Mouse (Mus musculus) G1E-ER4 (cell line): Measurements from ENCODE around the gene Ikzf3. TPM values are rescaled to one million over a fixed set of nuclear protein-coding genes. Genes with fewer than 3 reads are reported as not detected.

Experiments used
- GATA1 ChIP-seq: IDR thresholded peaks from one replicate; pipeline ENCODE4 v1.8.0; 2012; ENCODE audit warnings: low read length, inconsistent platforms
- polyA plus RNA-seq: library from polyadenylated mRNA; stranded (reverse); fragments of >175 nt; gene quantifications from 2 replicates; pipeline ENCODE4 v1.2.3, GENCODE M21; 2012

Gene Ikzf3
- polyA plus RNA-seq, 1 experiment, result not detected

GRCm38 (mm10) chr11:98497388-98498288 is 48.2 kb downstream of the Ikzf3 start:
- no peak for TF ChIP-seq GATA1

- no peak for TF ChIP-seq GATA1
These were observed 50.6 kb downstream of the Ikzf3 start for GRCm38 (mm10) chr11:98495176-98495719.

GRCm38 (mm10) chr11:98493394-98493793 is 52.4 kb downstream of the Ikzf3 start:
- TF ChIP-seq GATA1, result no peak

DNA sequence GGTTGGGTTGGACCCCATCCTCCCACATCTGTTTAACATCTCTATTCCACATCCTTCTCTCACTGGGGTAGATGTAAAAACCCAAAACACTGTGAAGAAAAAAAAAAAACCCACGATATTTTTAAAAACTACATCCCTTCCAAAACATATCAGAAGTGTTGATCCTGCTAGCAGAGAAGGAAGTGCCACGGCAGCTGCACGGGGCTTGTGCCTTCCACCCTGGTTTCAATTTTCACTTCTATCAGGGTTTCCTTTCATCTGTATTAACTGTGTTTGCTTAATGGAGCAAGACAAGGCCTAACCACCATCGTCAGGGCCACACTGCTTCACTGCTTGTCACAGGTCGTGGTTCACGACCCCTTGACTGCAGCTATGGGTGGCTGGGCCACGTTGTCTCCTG is 52.9 kb downstream of the Ikzf3 start:
- TF ChIP-seq GATA1, result no peak

- no peak for TF ChIP-seq GATA1
These were observed 54.3 kb downstream of the Ikzf3 start for GRCm38 (mm10) chr11:98491571-98491970.

DNA sequence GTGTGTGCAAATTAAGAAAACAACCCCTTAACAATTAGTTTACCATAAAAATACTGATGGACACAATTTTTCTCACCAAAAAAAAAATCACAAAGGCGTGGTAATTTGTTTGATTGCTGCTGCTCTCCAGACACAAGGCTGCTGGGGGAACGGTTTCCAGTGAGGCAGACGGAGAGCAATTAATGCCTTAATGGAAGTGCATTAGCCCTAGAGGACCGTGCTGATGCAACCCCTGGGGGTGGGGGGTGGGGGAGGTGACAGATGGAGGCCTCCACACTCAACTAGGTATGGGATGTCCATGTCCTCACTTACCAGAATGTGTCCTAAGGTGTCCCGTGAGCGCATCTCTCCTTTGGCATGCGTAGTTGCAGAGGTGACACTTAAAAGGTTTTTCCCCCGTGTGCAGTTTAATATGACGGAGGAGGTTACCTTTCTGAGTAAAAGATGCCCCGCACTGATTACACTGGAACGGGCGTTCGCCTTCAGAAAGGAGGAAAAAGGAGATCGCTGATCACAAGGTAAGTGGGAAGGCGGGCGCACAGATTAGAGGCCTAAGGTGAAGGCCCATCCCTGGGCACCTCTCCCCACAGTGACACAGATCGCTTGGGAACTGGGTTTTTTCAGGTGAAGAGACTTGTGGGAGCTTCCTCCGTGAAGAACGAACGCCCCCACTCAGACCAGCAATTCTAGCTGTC is 57.1 kb downstream of the Ikzf3 start:
- TF ChIP-seq GATA1, result no peak

DNA sequence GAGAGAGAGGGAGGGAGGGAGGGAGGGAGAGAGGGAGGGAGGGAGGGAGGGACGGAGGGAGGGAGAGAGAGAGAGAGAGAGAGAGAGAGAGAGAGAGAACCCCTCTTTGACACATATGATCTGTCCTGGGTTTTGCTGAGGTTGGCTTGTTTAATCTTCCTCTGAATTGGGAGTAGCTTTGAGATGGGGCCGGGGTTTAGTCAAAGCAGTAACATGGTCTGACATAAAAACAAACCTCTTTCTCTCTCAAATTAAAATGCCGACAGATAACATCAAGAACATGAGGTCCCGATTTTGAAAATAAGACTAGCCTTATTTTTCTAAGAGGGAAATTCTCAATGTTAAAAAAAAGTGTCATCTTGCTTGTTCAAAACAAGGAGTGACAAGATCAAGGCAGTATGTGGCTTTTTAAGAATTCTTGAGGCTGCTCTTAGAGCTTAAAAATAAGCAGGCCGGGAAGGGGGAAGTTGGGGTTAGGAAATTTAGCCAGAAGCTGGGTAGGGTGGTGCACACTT is 58.2 kb downstream of the Ikzf3 start:
- no peak for TF ChIP-seq GATA1

DNA sequence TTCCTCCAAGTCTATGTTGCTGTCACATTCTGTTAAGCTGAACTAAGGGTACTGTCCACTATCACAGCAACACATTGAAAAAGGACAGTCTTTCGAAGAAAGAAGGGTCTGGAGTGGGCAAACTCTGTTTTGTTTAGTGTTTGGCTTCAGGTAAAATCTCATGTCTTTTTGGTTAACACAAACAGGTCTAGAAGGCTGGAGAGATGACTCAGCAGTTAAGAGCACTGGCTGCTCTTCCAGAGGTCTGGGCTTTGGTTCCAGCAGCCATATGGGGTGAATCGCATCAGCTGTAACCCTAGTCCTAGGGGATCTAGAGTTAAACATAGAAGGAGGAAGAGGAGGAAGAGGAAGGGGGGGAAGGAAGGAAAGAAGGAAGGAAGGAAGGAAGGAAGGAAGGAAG is 60.1 kb downstream of the Ikzf3 start:
- no peak for TF ChIP-seq GATA1

DNA sequence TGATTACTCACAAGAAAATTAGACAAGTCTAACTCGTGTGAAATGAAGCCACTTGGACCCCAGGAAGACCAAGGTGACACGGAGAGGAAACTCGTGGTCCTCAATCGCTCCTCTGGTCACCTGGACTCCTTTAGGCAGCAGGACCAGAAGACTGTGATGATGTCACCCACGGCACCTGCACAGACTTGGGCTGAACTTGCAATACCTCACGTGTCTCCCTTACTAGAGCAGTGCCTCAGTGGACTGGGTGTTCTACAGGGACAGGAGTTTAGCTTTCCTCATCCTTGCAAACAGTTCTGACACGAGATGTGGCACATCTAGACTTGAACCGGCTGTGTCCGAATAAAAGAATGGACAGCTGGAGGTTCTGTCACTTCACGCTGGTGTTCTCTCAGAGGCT is 63.8 kb downstream of the Ikzf3 start:
- no peak for TF ChIP-seq GATA1

- TF ChIP-seq GATA1, result no peak
These were observed 64.6 kb downstream of the Ikzf3 start for GRCm38 (mm10) chr11:98481231-98481630.

GRCm38 (mm10) chr11:98479940-98480497 is 65.8 kb downstream of the Ikzf3 start:
- no peak for TF ChIP-seq GATA1

DNA sequence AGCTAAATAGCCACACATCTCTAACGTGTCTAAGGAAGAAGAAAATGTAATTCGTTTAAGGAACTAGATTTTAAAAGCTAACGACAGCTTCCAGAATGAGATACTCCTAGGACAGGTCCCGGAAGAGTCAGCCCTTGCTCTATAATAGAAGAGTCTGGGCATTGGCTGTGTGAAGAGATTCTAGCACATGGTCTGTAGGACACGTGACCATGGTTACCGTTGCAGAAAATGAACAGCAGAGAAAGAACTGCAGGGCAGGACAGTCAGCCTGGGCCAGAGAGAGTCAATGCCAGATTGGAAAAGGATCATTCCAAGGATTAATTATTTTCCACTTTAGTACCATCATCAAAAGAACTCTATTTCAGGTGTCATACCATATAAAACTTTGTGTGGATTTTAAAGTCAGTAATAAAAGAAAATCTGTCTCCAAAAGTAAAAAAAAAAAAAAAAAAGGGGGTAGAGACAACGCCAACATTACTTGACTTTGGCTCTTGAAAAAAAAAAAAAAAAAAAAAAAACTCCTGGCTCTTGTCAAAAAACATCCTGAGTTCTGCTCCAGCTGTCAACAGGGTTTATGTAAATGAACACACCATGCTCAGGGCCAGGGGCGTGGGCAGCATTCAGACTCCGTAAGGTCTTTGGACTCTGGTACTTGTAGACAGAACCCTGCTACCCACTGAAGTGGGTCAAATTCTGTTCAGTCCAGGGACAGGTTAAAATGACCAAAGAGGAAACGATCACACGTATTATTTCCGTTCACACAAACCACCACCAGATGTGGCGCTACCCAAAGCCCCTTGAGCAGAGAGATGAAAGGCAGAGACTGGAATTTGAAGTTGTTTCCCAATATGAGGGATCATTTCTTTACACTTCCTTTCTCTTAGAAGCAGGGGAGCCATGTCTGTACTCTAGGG is 66.5 kb downstream of the Ikzf3 start:
- no peak for TF ChIP-seq GATA1

DNA sequence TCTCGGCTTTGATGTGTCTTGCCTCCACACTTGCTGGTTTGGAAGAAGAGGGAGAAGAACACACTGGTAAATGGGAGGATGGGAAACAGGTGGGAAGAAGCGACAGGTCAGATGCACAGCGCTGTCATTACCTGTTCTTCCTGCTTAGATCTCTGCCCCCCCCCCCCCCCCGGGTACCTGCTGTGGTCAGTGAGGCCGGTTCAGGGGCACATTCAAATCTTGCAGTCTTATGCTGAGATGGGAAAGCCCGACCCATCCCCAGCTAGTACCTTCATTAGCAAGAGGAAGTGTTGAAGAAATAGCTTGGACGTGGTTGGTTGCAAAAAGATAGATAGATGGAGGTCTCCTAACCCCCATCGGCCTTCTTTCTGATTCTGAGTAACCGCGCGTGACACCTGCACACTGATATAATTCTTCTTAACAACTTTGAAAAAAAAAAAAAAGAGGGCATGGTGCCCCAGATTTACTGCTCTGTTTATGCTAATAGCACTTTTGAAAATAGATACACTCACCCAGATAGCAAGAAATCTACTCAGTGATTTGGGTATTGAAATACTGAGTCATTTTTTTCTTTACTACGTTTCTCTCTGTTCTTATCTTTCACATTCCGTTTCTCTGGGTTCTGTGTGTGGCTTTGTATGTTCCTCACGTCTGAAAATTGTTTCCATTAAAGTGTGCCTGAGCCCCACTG is 68.7 kb downstream of the Ikzf3 start:
- TF ChIP-seq GATA1, result no peak

DNA sequence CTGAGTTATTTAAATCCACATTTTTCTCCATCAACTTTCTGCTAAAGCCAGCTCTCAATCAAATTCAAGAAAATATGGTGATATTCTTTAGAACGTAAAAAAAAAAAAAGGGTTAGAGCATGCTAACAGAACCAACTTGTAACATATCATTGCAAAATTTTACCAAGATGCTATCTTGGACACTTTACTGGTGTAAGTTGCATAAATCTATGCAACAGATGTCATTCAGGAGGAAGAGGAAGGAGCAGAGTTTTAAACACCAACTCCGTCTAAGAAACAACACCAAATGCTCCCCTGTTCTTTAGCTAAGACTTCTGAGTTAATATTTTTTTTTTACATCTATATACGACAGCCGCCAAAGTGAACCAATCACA is 69.4 kb downstream of the Ikzf3 start:
- TF ChIP-seq GATA1, result no peak
